Mouse (Mus musculus): ENCODE measurements around the gene Shf.
"Not testable (repeated sequence)": the region's sequence is repeated elsewhere in the genome, so short reads cannot be mapped to it uniquely, and the experiment has no call there.

Gene Shf

DNA sequence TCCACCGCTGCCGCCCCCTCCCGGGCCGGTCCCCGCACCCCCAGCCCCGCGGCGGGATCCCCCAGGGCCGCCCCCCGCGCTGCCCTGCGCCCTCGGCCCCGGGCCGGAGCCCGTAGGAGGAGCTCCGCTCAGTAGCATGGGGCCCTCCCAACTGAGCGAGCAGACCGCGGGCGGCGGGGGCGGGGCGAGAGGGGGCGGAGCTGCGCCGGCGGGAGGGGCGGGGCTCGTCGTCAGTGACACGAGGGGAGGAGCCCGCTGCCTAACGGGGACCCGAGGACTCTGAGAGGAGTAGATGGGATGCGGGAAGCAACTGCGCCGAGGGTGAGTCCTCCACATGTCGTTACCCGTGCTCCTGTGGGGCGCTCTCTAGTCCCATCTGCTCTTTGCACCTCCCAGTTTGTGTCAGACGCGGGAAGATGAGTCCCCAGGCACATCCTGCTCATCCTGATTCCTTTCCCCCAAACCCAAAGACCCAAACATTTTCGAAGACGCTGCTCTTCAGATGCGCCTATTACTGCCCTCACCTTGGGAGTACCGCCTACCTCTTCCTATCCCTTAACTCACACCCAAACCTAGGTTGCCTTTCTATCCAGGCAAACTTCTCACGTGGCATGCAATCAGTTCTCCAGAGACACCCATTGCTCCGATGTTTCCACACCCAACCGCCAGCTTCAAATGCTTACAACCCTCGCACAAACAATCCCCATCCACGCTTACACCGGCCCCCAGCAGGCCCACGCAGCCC is at the start of gene Shf:
Shf (minus strand) TSS at position 168 of the 745 bp plus-strand sequence.
- DNase-seq (ENCODE audit: low spot score in 2 of 2), result peak; percentile 71 to 87

DNA sequence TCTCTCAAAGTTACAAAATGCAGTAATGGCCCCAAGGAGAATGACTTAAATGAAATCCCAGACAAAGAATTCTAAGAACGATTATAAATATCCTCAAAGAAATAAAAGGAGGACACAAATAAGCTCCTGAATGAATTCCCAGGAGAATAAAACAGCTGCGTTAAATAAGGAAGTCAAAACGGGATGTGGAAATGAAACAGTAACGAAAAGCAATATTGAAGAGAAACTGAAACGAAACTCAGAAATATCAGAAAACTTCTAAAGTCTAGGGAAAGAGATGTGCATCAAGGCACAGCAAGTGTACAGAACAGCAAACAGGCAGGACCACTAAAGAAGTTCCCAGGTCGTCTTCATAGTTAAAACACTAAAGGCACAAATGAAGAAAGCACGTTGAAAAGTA is 40.0 kb upstream of the Shf start:
- DNase-seq (ENCODE audit: low spot score in 2 of 2), result no peak

DNA sequence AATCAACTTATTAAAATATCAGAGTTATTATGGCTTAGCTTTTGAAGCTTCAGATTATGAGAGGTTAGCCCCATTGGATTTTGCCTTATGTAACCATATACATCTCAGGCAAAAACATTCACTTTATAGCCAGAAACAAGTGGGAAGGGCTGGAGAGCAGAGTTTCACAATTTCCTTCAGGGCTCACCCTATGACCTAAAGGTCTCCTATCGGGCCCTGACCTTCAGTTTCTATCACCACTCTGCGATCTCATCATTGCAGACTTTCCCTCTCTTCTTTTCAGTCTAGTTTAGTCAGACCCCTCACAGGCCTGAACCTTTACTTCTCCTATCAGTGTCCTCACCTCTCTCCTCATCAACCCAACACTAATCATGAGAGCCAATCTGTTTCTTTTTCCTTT is 38.6 kb upstream of the Shf start:
- no peak for DNase-seq (ENCODE audit: low spot score in 2 of 2)

DNA sequence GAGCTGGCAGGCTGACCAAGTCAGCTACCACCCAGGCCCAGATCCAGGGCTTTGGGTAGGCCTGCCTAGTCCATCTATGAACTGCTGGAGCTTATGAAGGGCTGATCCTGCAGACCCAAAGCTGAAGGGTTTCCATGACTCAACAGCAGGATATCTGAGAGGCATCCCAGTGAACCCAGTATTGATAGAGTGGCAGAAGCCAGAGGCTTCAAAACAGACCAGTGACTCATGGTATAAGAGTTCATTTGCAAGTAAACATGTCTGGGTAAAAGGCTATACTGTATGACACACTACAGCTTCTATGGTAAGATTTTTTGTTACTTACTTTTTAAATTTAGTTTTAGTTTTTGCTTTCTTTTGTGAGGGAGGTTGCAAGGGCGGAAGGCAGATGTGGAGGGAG is 27.2 kb upstream of the Shf start:
- no peak for DNase-seq (ENCODE audit: low spot score in 2 of 2)

DNA sequence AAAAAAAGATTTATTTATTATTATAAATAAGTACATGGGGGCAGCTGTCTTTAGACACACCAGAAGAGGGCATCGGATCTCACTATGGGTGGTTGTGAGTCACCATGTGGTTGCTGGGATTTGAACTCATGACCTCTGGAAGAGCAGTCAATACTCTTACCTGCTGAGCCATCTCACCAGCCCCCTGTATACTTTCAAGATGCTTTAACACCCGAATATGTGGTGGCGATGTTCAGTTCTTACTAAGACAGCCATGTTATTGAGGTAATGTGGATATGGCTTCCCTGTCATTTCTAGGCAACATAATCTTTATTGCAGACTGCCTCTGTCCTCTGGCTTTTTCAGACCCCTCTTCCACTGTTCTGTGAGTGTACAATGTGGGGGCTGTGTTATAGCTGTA is 18.2 kb upstream of the Shf start:
- DNase-seq (ENCODE audit: low spot score in 2 of 2), result not testable (repeated sequence)

DNA sequence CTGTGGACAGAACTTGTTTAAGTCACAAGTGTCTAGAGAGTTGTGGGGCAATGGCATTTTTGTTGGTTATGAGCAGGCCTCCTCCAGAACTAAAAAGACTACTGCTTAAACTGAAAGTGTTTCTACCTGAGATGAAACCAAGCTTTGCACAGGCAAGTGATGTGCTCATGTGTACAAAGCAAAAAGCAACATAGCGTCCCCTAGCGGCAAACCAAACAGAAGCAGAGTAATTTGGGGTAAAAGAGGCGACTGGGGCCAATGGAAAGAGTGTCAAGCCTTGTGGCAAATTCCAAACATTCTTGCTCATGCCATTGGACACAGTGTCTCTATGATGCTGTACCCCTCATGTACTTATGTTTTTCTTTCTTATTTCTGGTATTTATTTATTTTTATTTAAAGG is 16.1 kb upstream of the Shf start:
- DNase-seq (ENCODE audit: low spot score in 2 of 2), result no peak

DNA sequence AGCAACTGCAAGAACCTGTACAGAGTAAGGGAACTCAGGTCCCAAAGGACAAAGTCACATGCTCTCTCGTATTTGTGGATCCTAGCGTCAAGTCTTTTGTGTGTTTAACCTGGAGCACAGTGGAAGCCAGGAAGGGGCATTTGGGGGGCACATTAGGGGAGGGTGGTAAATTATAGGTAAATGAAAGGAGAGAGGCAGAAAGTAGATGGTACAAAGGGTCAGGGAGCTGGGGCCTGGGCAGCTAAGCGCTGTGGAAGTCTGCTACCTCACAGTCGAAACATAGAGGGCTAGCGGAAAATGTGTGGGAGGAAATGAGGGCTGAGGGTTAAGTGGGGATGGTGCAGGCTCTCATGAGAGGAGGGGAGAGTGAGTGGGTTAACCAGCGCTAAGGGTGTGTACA is 13.2 kb upstream of the Shf start:
- no peak for DNase-seq (ENCODE audit: low spot score in 2 of 2)

DNA sequence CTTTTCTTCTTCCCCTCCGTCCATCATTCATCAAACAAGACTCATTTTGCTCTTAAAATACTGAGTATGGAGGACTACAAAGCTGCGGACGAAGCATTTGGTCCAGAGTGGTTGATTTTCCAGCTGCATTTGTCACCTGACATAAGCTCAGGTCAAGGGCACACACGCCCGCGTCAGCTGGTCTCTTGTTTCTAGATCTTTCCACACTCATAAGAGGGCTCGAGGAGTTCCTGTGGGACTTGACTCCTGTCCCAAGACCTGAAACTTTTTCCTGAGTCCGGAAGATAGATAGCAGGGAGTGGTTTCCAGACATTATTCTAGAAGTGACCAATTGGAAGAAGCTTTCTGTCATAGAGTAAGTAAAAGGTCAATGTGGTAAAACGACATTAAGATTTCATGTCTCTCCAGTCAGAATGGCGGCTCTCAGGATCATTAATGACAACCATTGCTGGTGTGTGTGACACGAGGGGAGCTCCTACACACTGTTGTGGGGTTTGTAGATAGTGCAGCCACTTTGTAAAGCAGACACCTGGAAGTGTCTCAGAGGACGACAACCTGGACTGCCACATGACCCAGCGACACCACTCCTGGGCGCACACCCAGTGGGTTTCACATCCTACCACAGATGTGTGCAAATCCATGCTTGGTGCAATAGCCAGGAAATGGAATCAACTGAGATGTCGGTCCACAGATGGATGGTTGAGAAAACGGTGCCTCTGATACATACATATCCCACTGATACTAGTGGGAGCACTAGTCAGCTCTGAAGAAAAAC is 12.6 kb upstream of the Shf start:
- DNase-seq (ENCODE audit: low spot score in 2 of 2), result no peak

DNA sequence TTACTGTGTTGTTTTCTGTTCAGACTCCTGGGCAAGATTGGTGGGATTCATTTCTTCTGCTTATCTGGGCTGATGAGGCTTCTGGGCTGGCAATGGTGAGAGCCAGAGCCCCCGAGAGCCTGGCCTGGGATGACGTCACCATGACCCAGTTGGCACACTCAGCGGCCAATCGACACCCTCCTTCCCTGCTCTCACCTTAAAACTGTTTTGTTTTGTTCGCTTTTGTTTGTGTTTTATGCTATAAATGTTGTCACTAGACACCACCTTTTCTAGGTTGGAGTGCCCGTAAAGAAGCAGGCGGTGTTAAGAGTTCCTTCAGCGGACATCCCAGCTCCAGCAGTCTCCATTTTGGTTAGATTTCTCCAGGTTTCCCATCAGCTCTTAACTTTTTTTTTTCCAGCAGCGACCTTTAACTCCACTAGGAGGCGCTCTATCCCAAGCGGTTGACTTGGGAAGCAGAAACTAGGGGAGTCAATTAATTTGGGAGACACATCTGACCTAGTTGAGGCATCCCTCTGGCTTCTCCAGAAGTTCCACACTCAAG is 11.9 kb upstream of the Shf start:
- DNase-seq (ENCODE audit: low spot score in 2 of 2), result peak; percentile 27 to 40

DNA sequence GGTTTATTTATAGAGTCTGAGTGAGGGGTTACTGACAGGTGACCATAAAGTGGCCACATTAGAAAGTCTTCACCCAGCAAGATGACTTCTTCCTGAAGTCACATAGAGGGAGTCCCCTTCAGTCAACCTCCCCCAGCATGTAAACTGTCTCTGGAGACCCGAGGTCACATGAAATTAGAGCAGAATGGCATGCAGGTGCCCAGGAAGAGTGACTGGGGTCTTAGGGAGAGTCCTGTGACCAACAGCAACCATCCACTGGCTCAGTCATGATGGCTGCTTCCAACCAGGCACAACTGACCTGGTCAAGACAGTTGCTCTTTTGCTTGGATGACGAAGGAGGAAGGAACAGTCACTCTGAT is 10.3 kb upstream of the Shf start:
- DNase-seq (ENCODE audit: low spot score in 2 of 2), result no peak

DNA sequence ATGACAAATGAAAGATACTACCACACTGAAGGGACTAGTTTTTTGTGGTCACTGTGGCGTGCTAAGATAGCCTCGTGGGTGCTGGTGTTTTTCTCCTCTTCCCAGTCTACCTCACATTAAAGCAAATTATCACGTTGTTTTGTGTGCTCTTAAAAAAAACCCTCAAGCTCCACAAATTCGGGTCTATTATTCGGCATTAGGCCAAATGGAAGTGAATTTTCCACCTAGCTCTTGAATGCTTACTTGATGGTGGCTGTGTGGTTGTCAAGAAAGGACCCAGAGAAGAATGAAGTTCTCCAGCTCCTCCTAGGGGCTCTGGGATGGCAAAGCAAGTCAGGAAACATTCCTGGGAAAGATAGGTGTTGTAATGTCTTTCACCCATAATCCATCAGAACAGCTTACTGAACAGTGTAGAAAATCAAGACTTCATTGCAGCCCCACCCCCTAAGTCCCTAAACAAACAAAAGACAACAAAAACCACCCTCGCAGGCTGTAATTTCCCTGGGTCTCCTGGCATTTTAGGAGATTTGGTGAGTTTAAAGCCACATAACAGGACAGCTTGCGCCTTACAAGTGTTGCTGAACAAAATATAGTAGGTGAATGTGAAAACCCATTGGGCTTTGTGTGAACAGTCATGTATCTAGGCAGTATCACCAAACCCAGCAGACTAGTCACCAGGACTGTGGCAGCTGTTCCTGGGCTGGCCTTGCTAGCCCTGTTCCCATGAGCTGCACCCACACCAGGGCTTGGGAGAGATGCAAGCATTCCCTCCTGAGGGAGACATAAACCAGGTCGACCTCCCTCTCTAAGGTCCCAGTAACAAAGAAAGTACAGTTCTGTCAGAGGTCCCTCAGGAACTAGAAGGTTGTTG is 9.7 kb upstream of the Shf start:
- no peak for DNase-seq (ENCODE audit: low spot score in 2 of 2)

DNA sequence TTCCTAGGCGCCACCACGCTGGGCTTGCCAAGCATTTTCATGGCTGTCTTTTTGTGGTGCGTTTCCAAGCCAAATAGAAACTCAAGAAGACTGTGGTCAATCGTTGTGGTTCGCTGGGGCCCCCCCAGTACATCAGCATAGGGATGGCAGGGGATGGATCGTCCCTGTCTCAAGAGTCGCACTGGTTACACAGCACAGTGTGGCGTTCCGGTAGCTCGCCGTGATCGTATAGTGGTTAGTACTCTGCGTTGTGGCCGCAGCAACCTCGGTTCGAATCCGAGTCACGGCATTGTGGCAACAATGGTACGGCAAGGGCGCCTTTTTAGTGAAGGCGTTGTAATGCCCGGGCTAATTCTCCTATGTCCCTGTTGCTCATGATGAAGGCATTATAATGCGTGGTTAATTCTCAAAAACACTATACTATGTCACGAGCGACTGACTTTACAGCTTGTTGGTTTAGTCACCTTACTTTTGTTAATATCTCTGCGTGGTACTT is 8.8 kb upstream of the Shf start:
- peak; percentile 53 to 72 for DNase-seq (ENCODE audit: low spot score in 2 of 2)

DNA sequence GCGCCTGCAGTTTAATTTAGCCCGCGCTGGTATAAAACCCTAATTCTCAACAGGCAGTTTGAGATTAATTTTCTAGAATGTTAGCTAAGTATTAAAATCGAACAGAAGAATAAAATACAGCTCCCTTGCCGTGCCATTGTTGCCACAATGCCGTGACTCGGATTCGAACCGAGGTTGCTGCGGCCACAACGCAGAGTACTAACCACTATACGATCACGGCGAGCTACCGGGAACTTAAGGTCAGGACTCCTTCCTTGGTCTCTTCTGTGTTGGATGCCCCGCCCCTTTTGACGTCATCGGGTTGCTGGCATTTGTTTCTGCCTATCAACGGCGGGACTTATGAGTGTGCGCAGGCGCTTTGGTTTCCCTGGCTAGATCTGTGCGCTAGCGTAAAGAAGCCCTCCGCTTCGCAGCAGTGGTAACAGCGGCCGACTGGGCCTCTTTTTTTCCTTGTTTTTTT is 8.3 kb upstream of the Shf start:
- peak; percentile 97 for DNase-seq (ENCODE audit: low spot score in 2 of 2)

DNA sequence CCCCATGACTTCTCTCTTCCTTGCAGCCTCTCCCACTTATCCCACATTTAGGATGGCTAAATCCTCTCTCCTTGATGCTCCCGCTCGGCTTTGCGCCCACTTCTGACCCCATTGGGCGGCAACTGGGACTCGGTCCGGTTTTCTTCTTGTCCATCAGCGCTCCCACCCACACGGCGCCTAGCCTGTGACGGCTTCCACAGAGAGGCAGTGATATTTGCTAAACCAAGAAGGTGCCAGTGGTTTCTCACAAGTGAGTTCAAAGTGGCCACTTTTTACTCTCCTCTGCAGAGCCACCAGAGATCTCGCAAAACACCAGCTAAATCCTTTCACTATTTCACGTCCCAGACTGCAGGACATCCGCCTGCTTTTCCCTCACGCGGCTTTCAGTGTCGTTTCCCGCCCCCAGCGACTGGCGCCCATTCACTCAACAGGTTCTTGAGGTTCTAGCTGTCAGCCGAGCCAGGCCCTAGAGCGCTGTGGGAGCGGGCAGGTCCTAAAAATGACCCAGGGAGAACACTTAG is 7.1 kb upstream of the Shf start:
- DNase-seq (ENCODE audit: low spot score in 2 of 2), result peak; percentile 42 to 47

DNA sequence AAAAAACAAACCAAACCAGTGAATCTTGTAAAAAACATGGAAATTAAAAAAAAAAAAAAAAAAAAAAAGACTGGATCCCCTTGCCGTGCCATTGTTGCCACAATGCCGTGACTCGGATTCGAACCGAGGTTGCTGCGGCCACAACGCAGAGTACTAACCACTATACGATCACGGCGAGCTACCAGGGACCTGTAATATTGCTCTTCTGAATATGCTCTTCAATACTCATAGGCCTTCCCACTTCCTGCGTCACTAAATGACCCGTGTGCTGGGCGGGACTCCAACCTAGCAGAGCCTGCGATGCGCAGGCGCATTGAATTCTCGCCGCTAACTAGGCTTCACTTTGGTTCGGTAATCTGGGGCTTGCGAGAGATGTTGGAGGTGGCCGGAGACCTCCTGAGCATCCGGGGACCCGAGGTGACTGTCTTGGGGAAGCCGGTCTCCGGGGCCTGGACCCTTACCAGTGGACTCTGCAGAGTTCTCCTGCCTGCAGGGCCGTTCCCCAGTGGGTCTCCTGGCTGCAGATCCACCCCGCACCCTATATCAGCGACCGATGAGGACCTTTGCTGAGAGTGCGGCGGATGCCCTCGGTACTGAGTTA is 6.5 kb upstream of the Shf start:
- DNase-seq (ENCODE audit: low spot score in 2 of 2), result peak; percentile 94

DNA sequence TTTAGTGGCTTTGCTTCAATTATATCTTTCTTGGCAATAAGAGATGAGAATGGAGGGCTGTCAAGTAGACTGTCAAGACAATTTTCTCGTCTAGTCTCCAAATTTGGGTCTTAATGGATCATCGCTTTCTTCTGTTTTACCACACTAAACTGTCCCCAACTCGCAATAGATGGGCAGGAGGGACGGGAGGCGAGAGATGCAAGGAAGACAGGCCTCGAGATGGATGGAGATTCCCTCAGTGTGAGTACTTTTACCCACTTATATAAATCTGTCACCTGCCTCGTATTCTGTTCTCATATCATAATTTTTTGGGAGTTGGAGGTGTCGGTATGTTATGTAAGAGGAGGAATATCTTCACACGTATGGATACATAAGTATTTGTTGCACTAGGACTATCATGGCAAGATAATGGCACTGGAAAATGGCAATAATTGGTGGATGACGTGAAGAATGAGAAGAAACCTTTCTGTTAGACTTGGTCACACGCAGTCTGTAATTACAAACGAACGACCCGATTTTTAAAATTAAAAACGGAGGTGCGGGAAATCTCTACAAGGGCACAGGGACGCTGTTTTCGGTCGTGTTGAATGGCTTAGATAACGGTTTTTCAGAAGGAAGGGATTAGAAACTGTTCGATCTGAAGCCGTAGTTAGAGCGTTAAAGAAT is 5.8 kb upstream of the Shf start:
- DNase-seq (ENCODE audit: low spot score in 2 of 2), result no peak

DNA sequence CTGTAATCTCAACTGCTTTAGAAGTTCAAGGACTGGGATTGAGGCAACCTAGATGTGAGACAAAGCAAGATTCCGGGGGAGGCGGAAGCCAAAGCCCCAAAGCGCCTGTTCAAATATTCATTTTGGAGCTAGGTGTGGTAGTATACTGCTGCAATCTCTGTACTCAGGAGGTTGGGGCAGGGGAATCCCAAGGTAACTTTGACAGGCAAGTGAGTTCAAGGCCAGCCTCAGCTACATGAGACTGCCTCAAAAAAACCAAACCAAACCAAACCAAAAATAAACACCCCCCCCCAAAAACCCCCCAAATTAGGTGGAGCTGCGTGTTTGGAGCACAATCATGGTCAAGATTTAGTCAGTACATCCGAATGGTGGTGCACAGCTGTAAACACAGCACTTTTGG is 5.0 kb upstream of the Shf start:
- DNase-seq (ENCODE audit: low spot score in 2 of 2), result no peak

DNA sequence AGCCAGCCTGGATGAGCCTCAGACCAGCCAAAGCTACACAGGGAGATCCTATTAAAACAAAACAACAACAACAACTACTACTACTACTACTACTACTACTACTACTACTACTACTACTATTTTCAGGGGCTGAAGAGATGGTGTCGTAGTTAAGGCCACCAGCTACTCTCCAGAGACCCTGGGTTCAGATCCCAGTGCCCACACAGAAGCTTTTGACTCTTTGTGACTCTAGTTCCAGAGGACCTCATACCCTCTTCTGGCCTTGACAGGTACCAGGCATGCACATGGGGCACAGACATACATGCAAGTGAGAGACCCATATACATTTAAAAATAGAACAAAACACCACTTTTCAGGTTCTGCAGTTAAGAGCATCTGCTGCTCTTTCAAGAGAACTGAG is 3.6 kb upstream of the Shf start:
- no peak for DNase-seq (ENCODE audit: low spot score in 2 of 2)

DNA sequence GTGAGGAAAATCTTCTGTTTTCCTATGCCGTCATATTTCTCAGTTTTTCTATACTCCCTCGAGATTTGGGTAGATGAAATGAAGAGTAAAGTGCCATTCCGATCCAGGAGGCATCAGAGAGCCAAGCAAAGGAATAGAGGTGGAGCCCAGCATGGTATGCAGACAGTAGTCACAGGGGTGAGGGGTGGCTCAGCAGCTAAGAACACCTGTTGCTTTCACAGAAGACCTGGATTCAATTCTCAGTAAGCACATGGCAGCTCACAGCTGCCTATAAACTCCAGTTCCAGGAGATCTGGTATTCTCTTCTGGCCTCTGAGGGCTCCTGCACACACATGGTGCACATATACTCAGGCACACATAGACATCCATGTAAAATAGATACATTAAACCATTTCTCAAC is 3.1 kb upstream of the Shf start:
- DNase-seq (ENCODE audit: low spot score in 2 of 2), result no peak

DNA sequence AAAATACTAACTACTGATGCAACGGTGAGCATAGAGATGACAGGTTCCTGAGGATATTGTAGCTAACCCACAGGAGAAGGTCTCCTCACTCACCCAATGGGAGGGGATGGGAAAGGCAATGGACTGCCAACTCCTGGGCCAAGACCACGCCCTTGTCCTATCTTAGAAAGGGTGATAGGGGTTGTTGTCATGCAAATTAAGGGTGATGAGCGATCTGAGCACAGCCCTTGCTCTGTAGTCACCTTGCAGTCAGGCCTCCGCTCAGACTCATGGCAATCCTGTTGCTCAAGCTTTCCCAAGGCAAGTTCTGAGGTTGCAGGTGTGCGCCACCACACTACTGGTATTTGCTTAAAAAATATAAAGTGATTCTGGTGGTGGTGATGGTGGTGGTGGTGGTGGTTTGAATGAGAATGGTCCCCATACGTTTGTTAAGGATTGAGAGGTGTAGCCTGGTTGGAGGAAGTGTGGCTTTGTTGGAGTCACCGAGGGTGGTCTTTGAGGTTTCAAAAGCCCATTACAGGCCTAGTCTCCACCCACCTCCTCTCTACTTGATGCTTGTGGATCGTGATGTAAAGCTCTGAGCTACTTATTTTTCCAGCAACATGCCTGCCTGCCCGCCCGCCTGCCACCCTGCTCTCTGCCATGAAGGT is 1.3 kb upstream of the Shf start:
- no peak for DNase-seq (ENCODE audit: low spot score in 2 of 2)

Data from urinary bladder, postnatal 36 days (tissue).